Mouse (Mus musculus): ENCODE results near the gene Olfr156.
A peak's percentile ranks its signal among the peaks of the same experiment; 100 is the strongest.
"Not testable (repeated sequence)": the region's sequence is repeated elsewhere in the genome, so short reads cannot be mapped to it uniquely, and the experiment has no call there.

The Olfr156 gene

GRCm38 (mm10) chr4:43823845-43824337 lies at the start of gene Olfr156:
Olfr156 (minus strand) TSS chr4:43823895.
- DNase-seq (ENCODE audit: low spot score in 2 of 2): no peak

- DNase-seq (ENCODE audit: low spot score in 2 of 2): no peak
These were observed 46.1 kb upstream of the Olfr156 start for GRCm38 (mm10) chr4:43869821-43870220.

- no peak for DNase-seq (ENCODE audit: low spot score in 2 of 2)
These were observed 39.6 kb upstream of the Olfr156 start for GRCm38 (mm10) chr4:43863298-43863697.

DNA sequence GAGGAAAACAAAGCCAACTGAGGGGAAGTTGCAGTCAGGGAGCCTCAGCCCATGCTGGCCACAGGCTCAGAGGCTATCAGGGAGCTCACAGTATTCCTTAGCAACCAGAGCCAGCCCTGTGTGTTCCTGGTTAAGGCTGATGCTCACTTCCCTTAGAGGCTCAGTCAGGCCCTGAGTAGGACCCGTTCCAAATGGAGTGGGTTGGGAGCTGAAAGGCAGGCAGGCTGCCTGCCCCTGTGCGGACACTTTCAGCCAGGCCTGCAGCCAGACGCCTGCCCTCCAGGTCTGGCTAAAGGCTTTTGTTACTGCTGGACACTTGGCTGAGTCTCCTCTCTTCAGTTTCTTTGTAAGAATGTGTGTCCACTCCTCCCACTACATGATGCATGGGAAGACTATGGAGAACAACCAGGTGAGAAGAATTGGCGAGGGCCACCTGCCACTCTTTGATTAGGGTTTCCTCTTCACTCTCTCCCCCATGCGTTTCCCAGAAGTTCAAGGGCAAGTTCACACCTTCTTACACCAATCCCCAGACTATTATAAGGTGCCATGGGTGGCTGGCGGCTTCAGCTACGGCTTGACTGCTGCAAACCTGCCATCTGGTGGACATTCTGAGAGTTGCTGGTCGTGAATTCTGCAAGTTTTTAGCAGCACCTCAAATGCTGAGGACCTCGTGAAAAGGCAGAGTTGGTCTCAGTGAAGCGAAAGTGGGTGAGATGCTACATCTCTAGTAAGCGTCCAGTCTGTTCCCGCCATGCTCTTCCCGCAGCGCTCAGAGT lies 37.2 kb upstream of the Olfr156 start:
- peak; percentile 16 to 61 for DNase-seq (ENCODE audit: low spot score in 2 of 2)

DNA sequence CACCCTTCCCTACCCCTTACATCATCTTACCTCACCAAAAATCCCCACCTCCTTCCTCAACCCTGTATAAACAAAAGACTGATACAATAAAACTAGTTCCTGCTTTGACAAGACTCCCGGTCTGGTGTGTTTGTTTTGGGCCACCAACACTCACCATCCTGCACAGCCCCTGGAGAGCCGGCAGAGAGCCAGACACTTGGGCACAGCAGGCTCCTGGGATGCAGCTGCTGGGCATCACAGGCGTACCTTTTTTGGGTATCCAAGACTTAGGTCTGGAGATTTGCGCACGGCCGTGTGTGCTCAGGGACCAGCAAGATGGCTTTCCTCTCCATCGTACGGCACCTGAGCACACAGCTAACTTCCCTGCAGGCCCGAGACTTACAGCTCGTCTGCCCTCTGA lies 36.2 kb upstream of the Olfr156 start:
- DNase-seq (ENCODE audit: low spot score in 2 of 2): no peak

GRCm38 (mm10) chr4:43854101-43854500 lies 30.4 kb upstream of the Olfr156 start:
- DNase-seq (ENCODE audit: low spot score in 2 of 2): no peak

DNA sequence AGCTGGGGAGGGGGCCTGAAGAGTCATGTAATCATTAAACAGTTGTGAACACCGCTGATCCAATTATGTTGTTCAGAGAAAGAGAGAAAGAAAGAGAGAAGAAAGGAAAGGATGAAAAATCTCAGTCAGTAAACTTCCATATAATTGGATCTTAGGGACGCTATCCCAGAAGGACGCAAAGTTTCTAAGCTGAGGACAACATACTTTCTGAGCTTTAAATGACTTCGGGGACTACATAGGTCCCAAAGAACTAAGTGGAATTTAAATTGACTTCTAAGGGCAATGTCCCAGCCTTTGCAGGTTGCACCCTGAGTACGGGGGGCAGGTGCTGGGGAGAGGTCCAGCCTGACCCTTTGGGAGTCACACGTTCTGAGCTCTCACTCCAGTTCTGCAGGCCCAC lies 27.6 kb upstream of the Olfr156 start, which contains the start of gene Olfr155:
Gene Olfr155 (plus strand): TSS at position 301 of the 400 bp plus-strand sequence.
- no peak for DNase-seq (ENCODE audit: low spot score in 2 of 2)

- DNase-seq (ENCODE audit: low spot score in 2 of 2): no peak
These were observed 16.4 kb upstream of the Olfr156 start, which contains the start of gene Olfr157 for GRCm38 (mm10) chr4:43840101-43840500. Olfr157 (minus strand) TSS chr4:43840201.

DNA sequence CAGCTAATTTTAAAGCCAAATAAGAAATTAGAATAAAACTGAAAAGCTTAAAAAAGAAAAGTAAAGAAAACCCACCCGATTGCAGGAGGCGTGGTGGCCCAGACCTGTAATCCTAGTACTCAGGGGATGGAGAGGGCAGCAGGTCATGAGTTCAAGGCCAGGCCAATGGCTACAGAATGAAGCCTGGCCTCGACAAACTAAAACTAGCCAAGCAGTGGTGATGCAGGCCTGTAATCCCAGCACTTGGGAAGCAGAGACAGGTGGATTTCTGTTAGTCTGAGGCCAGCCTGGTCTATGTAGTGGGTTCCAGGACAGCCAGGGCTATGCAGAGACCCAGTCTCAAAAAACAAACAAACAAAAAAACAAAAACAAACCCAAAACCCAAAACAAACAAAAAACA lies 14.6 kb upstream of the Olfr156 start:
- DNase-seq (ENCODE audit: low spot score in 2 of 2): no peak

- DNase-seq (ENCODE audit: low spot score in 2 of 2): no peak
These were observed 11.1 kb upstream of the Olfr156 start for GRCm38 (mm10) chr4:43834749-43835148.

DNA sequence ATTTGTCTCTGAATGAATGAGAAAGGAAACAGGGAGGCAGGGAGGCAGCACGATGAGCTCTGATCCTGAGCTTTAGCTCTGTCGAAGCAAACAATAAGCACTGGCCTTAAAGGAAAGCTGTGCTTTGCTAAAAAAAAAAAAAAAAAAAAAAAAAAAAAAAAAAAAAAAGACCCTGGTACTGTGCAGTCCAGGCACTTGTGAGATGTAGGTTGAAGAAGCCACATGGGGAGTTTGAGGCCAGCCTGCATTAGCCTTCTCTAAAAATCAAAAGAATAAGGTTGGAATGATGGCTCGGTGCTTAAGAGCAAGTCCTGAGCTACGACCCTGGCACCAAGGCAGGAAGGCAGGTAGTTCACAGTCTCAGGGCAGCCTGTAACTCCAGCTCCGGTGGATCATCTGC lies 10.1 kb upstream of the Olfr156 start:
- no peak for DNase-seq (ENCODE audit: low spot score in 2 of 2)

DNA sequence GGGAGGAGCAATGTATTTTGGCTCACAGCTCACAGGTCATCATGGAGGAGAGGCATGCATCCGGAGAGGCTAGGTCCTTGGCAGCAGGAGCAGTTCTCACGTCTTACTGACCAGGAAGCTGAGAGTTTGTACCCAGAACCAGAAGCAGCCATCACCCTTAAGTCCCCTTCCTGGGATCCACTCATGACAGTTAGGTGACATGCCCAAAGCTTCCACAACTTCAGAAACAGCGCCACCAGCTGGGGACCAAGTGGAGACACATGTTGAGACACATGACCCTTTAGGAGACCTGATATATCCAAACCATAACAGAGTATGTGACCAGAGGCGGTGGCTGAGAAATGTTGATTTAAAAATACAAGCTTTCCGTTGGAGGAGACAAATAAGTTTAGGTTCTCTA lies 8.3 kb upstream of the Olfr156 start:
- DNase-seq (ENCODE audit: low spot score in 2 of 2): no peak

GRCm38 (mm10) chr4:43828806-43829205 lies 5.1 kb upstream of the Olfr156 start:
- no peak for DNase-seq (ENCODE audit: low spot score in 2 of 2)

- DNase-seq (ENCODE audit: low spot score in 2 of 2): no peak
These were observed 672 bp downstream of the Olfr156 start for GRCm38 (mm10) chr4:43822896-43823550.

DNA sequence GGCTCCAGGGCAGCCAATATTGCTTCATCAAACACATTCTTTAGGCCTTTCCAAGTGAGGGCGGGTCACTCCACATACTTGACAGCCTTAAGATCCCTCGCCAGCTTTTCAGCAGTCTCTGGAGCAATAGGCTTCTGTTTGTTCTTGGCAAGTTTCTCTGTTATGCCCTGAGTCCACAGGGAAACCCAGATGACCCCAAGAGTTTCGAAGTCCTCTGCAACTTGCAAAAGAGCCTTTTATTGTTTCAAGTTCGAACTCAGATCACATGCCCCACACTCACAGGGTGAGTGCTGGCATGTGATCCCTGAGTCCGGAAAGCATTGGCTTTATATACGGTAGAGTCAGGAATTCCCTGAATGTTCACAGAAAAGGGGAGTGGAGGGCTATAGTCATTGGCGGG lies 24.8 kb downstream of the Olfr156 start:
- no peak for DNase-seq (ENCODE audit: low spot score in 2 of 2)

DNA sequence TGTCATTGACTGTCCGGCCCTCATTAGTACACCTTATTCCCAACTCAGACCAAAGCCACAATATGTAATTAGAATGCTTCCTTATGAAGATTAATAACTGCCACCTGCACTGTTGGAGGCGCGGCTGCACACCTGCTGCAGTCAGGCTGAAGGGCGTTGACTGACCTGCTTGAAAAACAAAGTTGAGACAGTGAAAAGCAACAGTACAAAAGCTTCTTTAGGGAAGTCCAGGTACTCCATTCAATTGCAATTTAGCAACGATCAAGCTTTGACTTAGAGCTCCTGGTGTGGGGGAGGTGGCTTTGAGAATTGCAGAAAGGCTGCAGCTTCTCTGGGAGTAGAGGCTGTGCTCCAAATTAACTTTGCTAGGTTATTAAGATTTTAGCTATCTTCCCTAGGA lies 27.9 kb downstream of the Olfr156 start:
- DNase-seq (ENCODE audit: low spot score in 2 of 2): not testable (repeated sequence)

DNA sequence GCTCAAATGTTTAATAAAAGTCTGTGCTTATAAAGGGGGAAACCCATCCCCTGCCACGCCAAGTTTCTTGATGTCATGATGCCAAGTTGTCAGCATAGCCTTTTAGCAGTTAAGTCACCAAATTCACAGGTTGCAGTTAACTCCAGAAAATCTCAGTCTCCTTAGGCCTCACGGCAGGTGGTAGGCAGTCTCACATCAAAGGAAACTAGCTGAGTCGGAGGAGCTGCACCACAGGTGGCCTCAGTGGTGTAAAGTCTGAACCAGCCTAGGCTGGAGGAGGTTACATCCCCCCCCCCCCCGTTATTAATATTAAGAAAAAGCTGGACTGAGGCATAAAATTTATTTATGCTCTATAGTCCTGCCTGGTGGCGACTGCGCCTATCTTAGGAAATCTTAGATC lies 28.4 kb downstream of the Olfr156 start:
- DNase-seq (ENCODE audit: low spot score in 2 of 2): no peak

GRCm38 (mm10) chr4:43772304-43772703 lies 51.4 kb downstream of the Olfr156 start:
- no peak for DNase-seq (ENCODE audit: low spot score in 2 of 2)

DNA sequence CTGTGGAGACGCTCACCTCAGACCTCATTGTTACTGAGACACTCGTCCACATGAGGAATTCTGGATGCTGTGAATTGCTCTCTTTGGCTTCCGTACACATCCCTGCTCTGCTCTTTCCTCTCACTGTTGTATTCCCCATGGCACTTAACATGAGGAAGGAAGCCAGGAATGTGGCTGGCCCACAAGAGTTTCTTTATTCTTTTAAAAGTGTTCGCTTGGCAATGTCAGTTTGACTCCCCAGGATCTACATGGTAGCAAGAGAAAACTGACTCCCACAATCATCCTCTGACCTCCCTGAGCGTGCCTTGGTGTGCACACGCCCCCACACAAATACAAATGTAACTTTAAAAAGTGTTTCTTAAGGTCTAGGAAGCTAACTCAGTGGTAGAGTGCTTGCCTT lies 52.1 kb downstream of the Olfr156 start:
- no peak for DNase-seq (ENCODE audit: low spot score in 2 of 2)

- no peak for DNase-seq (ENCODE audit: low spot score in 2 of 2)
These were observed 52.8 kb downstream of the Olfr156 start, which contains the start of gene Olfr159 for GRCm38 (mm10) chr4:43770909-43771308. Olfr159 (minus strand) TSS chr4:43771009.

Data from thymus, postnatal 10 days (tissue).